Mouse (Mus musculus) MEL (cell line): Measurements from ENCODE around the gene Dapp1. TPM values are rescaled to one million over a fixed set of nuclear protein-coding genes. Genes with fewer than 3 reads are reported as not detected.

Source experiments
- DNase-seq: peaks from one replicate; pipeline ENCODE4 v3.0.0; 2011; ENCODE audit warnings: low read depth, low spot score
- H3K27ac ChIP-seq: 2 replicates; pipeline ENCODE4 v1.5.1; 2012; ENCODE audit warnings: low read depth, mild to moderate bottlenecking, control low read depth, low read length, moderate library complexity; ENCODE audit not compliant: control insufficient read depth
- H3K27me3 ChIP-seq, 2 experiments: fragments of 150-350 bp in 1 of 2; sonication (generic) in 1 of 2; 2 replicates each; pipeline ENCODE4 v1.6.1; 2012; ENCODE audit warnings: low read length in 2 of 2, mild to moderate bottlenecking in 2 of 2, improper control_type of control experiment in 1 of 2, moderate library complexity in 1 of 2; ENCODE audit not compliant: insufficient read depth in 2 of 2, control insufficient read depth in 1 of 2
- H3K36me3 ChIP-seq, 2 experiments: 2 replicates each; pipeline ENCODE4 v1.6.1; 2012 to 2014; ENCODE audit warnings: low read length in 2 of 2, improper control_type of control experiment in 1 of 2, inconsistent platforms in 1 of 2, mild to moderate bottlenecking in 1 of 2; ENCODE audit not compliant: insufficient read depth in 2 of 2, control insufficient read depth in 1 of 2
- H3K4me1 ChIP-seq, 2 experiments: fragments of 150-350 bp in 1 of 2; sonication (generic) in 1 of 2; 2 replicates each; pipeline ENCODE4 v1.6.1; 2012; ENCODE audit warnings: low read length in 2 of 2, improper control_type of control experiment in 1 of 2, mild to moderate bottlenecking in 1 of 2; ENCODE audit not compliant: insufficient read depth in 2 of 2, control insufficient read depth in 1 of 2
- H3K4me3 ChIP-seq, 2 experiments: fragments of 150-350 bp in 1 of 2; sonication (generic) in 1 of 2; 2 replicates each; pipeline ENCODE4 v1.5.1; 2012; ENCODE audit warnings: low read depth in 2 of 2, low read length in 2 of 2, mild to moderate bottlenecking in 2 of 2, moderate library complexity in 2 of 2, control low read depth in 1 of 2, improper control_type of control experiment in 1 of 2; ENCODE audit not compliant: control insufficient read depth in 1 of 2, insufficient read depth in 1 of 2
- H3K79me2 ChIP-seq: 2 replicates; pipeline ENCODE4 v1.6.1; 2012; ENCODE audit warnings: mild to moderate bottlenecking, low read length, moderate library complexity; ENCODE audit not compliant: control insufficient read depth, poor library complexity, insufficient read depth
- H3K9ac ChIP-seq: 2 replicates; pipeline ENCODE4 v1.6.1; 2012; ENCODE audit warnings: low read depth, mild to moderate bottlenecking, control low read depth, low read length, moderate library complexity; ENCODE audit not compliant: control insufficient read depth, poor library complexity, severe bottlenecking
- H3K9me3 ChIP-seq: fragments of 150-350 bp; sonication (generic); replicated peaks from 2 replicates; pipeline ENCODE4 v1.6.1; 2012; ENCODE audit warnings: mild to moderate bottlenecking, low read length, improper control_type of control experiment, moderate library complexity; ENCODE audit not compliant: insufficient read depth
- BHLHE40 ChIP-seq: IDR thresholded peaks from 2 replicates; pipeline ENCODE4 v1.6.1; 2012; ENCODE audit warnings: low read depth, mild to moderate bottlenecking, inconsistent platforms, low read length, improper control_type of control experiment, borderline replicate concordance
- CHD1 ChIP-seq: IDR thresholded peaks from 2 replicates; pipeline ENCODE4 v1.6.1; 2012; ENCODE audit warnings: low read depth, mild to moderate bottlenecking, inconsistent platforms, low read length, improper control_type of control experiment
- CHD2 ChIP-seq: IDR thresholded peaks from 2 replicates; pipeline ENCODE4 v1.6.1; 2011; ENCODE audit warnings: low read length, improper control_type of control experiment
- CTCF ChIP-seq, 3 experiments: IDR thresholded peaks in 2 of 3; conservative IDR thresholded peaks in 1 of 3; 2 replicates each; pipeline ENCODE4 v1.5.1; 2011 to 2012; ENCODE audit warnings: low read length in 3 of 3, low read depth in 2 of 3, mild to moderate bottlenecking in 2 of 3, improper control_type of control experiment in 1 of 3, inconsistent platforms in 1 of 3, mixed read lengths in 1 of 3, moderate library complexity in 1 of 3; ENCODE audit not compliant: control insufficient read depth in 1 of 3, insufficient read depth in 1 of 3, poor library complexity in 1 of 3, severe bottlenecking in 1 of 3
- E2F4 ChIP-seq: IDR thresholded peaks from 2 replicates; pipeline ENCODE4 v1.6.1; 2011; ENCODE audit warnings: low read depth, low read length, improper control_type of control experiment, borderline replicate concordance
- ELF1 ChIP-seq: IDR thresholded peaks from 2 replicates; pipeline ENCODE4 v1.6.1; 2014; ENCODE audit warnings: low read depth, mild to moderate bottlenecking, inconsistent platforms, low read length, improper control_type of control experiment, moderate library complexity
- EP300 ChIP-seq, 2 experiments: IDR thresholded peaks; 2 replicates each; pipeline ENCODE4 v1.6.1; 2011; ENCODE audit warnings: improper control_type of control experiment in 2 of 2, low read length in 2 of 2, low read depth in 1 of 2, mild to moderate bottlenecking in 1 of 2
- ETS1 ChIP-seq: IDR thresholded peaks from 2 replicates; pipeline ENCODE4 v1.6.1; 2012; ENCODE audit warnings: low read depth, mild to moderate bottlenecking, inconsistent platforms, low read length, improper control_type of control experiment, moderate library complexity
- GATA1 ChIP-seq: IDR thresholded peaks from 2 replicates; pipeline ENCODE4 v1.6.1; 2011; ENCODE audit warnings: low read depth, low read length, improper control_type of control experiment
- JUND ChIP-seq: IDR thresholded peaks from 2 replicates; pipeline ENCODE4 v1.6.1; 2011; ENCODE audit warnings: low read depth, mild to moderate bottlenecking, improper control_type of control experiment, low read length
- KAT2A ChIP-seq: conservative IDR thresholded peaks from 2 replicates; pipeline ENCODE4 v1.6.1; 2012; ENCODE audit warnings: low read depth, low read length, improper control_type of control experiment, inconsistent platforms
- MAX ChIP-seq: IDR thresholded peaks from 2 replicates; pipeline ENCODE4 v1.6.1; 2011; ENCODE audit warnings: low read length, improper control_type of control experiment
- MAZ ChIP-seq: IDR thresholded peaks from 2 replicates; pipeline ENCODE4 v1.6.1; 2012; ENCODE audit warnings: low read depth, mild to moderate bottlenecking, inconsistent platforms, low read length, improper control_type of control experiment
- MEF2A ChIP-seq: IDR thresholded peaks from 2 replicates; pipeline ENCODE4 v1.6.1; 2014; ENCODE audit warnings: low read depth, mild to moderate bottlenecking, inconsistent platforms, low read length, improper control_type of control experiment; ENCODE audit not compliant: poor library complexity, insufficient replicate concordance, severe bottlenecking; ENCODE audit errors: extremely low read depth
- MXI1 ChIP-seq: IDR thresholded peaks from 2 replicates; pipeline ENCODE4 v1.6.1; 2011; ENCODE audit warnings: mild to moderate bottlenecking, low read depth, low read length, improper control_type of control experiment
- MYC ChIP-seq: IDR thresholded peaks from 2 replicates; pipeline ENCODE4 v1.6.1; 2011; ENCODE audit warnings: low read depth, mild to moderate bottlenecking, low read length, improper control_type of control experiment, moderate library complexity
- NRF1 ChIP-seq: IDR thresholded peaks from 2 replicates; pipeline ENCODE4 v1.6.1; 2014; ENCODE audit warnings: low read depth, mild to moderate bottlenecking, inconsistent platforms, low read length, improper control_type of control experiment, moderate library complexity; ENCODE audit not compliant: poor library complexity, insufficient read depth, severe bottlenecking
- POLR2A ChIP-seq, 2 experiments: IDR thresholded peaks; 2 replicates each; pipeline ENCODE4 v1.6.1; 2011 to 2012; ENCODE audit warnings: low read length in 2 of 2, mild to moderate bottlenecking in 2 of 2, control low read depth in 1 of 2, improper control_type of control experiment in 1 of 2, low read depth in 1 of 2, moderate library complexity in 1 of 2; ENCODE audit not compliant: control insufficient read depth in 1 of 2, insufficient read depth in 1 of 2, poor library complexity in 1 of 2
- POLR2AphosphoS2 ChIP-seq: IDR thresholded peaks from 2 replicates; pipeline ENCODE4 v1.6.1; 2011; ENCODE audit warnings: low read length, improper control_type of control experiment
- POLR2AphosphoS5 ChIP-seq: IDR thresholded peaks from 2 replicates; pipeline ENCODE4 v1.6.1; 2012; ENCODE audit warnings: low read depth, borderline replicate concordance, mild to moderate bottlenecking, inconsistent platforms, low read length, moderate library complexity, mixed read lengths
- RAD21 ChIP-seq: IDR thresholded peaks from 2 replicates; pipeline ENCODE4 v1.6.1; 2011; ENCODE audit warnings: mild to moderate bottlenecking, low read depth, low read length, improper control_type of control experiment
- SIN3A ChIP-seq: IDR thresholded peaks from 2 replicates; pipeline ENCODE4 v1.6.1; 2012; ENCODE audit warnings: low read length, improper control_type of control experiment, inconsistent platforms
- TBP ChIP-seq: IDR thresholded peaks from 2 replicates; pipeline ENCODE4 v1.8.0; 2011; ENCODE audit warnings: low read depth, low read length, improper control_type of control experiment
- TCF12 ChIP-seq: IDR thresholded peaks from 2 replicates; pipeline ENCODE4 v1.6.1; 2014; ENCODE audit warnings: low read depth, mild to moderate bottlenecking, inconsistent platforms, low read length, improper control_type of control experiment, moderate library complexity
- UBTF ChIP-seq: IDR thresholded peaks from 2 replicates; pipeline ENCODE4 v1.6.1; 2012; ENCODE audit warnings: low read depth, mild to moderate bottlenecking, inconsistent platforms, low read length, improper control_type of control experiment, moderate library complexity, borderline replicate concordance; ENCODE audit not compliant: insufficient read depth
- USF2 ChIP-seq, 2 experiments: IDR thresholded peaks; 2 replicates each; pipeline ENCODE4 v1.6.1; 2011 to 2012; ENCODE audit warnings: improper control_type of control experiment in 2 of 2, low read length in 2 of 2, borderline replicate concordance in 1 of 2, inconsistent platforms in 1 of 2, low read depth in 1 of 2, mild to moderate bottlenecking in 1 of 2; ENCODE audit not compliant: insufficient read depth in 1 of 2
- ZC3H11A ChIP-seq: IDR thresholded peaks from 2 replicates; pipeline ENCODE4 v1.6.1; 2012; ENCODE audit warnings: low read depth, mild to moderate bottlenecking, inconsistent platforms, low read length, improper control_type of control experiment
- ZKSCAN1 ChIP-seq: IDR thresholded peaks from 2 replicates; pipeline ENCODE4 v1.6.1; 2012; ENCODE audit warnings: low read depth, mild to moderate bottlenecking, inconsistent platforms, low read length, improper control_type of control experiment, moderate library complexity
- ZMIZ1 ChIP-seq: IDR thresholded peaks from 2 replicates; pipeline ENCODE4 v1.6.1; 2012; ENCODE audit warnings: low read depth, mild to moderate bottlenecking, inconsistent platforms, low read length, improper control_type of control experiment, moderate library complexity
- ZNF384 ChIP-seq: IDR thresholded peaks from 2 replicates; pipeline ENCODE4 v1.6.1; 2012; ENCODE audit warnings: low read depth, mild to moderate bottlenecking, inconsistent platforms, low read length, improper control_type of control experiment
- polyA plus RNA-seq, 2 experiments: library from polyadenylated mRNA; stranded (reverse) in 1 of 2; unstranded in 1 of 2; fragments of >175 nt in 1 of 2; fragments of >200 nt in 1 of 2; gene quantifications; 2 replicates each; pipeline versions ENCODE4 v1.2.1 to v1.2.4; 2012; ENCODE audit warnings: low replicate concordance in 2 of 2, low read depth in 1 of 2; ENCODE audit not compliant: insufficient read length in 2 of 2, insufficient read depth in 1 of 2, missing spikeins in 1 of 2
- total RNA-seq: library from RNA; depleted of rRNA; stranded (reverse); fragments of 300-350 nt; gene quantifications from 2 replicates; pipeline ENCODE4 v1.2.3, GENCODE M21; 2012

The Dapp1 gene
- total and polyA plus RNA-seq, 3 experiments: 45.7 to 91.5 (median 67.3) TPM

- peaks cover 7 to 12% of the 10 kb centered on the region in 2 experiments for H3K4me1 ChIP-seq
- DNase-seq: no peak
- H3K4me3 ChIP-seq: no peak overlapping the region
- peaks cover 0 to 5% of the 10 kb centered on the region in 2 experiments; a peak in 2 of 4 replicates for H3K36me3 ChIP-seq
- H3K27ac ChIP-seq: no peak overlapping the region
- H3K79me2 ChIP-seq: no peaks in the 10 kb centered on the region
- no peak for TF ChIP-seq CHD2
- no peak for TF ChIP-seq MEF2A
- TF ChIP-seq ZKSCAN1: no peak
- TF ChIP-seq BHLHE40: no peak
- TF ChIP-seq POLR2AphosphoS2: no peak
- no peak for TF ChIP-seq GATA1
- no peak for TF ChIP-seq E2F4
- no peak for TF ChIP-seq MYC
- no peak for TF ChIP-seq CTCF (IDR thresholded peaks at IDR 0.05 in 2 of 3, conservative IDR thresholded peaks at IDR 0.05 in 1 of 3; ENCODE audit: control insufficient read depth in 1 of 3, insufficient read depth in 1 of 3, low read depth in 2 of 3, low read length in 3 of 3, poor library complexity in 1 of 3, severe bottlenecking in 1 of 3)
- TF ChIP-seq ZC3H11A: no peak
- no peak for TF ChIP-seq KAT2A
- no peak for TF ChIP-seq CHD1
- TF ChIP-seq TBP: no peak
- no peak for TF ChIP-seq USF2 (IDR thresholded peaks at IDR 0.05; ENCODE audit: borderline replicate concordance in 1 of 2, insufficient read depth in 1 of 2, low read depth in 1 of 2, low read length in 2 of 2)
- no peak for TF ChIP-seq MAZ
- no peak for TF ChIP-seq MXI1
- no peak for TF ChIP-seq ZMIZ1
- no peak for TF ChIP-seq ZNF384
- TF ChIP-seq POLR2AphosphoS5: no peak
- TF ChIP-seq ETS1: no peak
- no peaks in the 10 kb centered on the region for H3K9me3 ChIP-seq
- no peaks in the 10 kb centered on the region for H3K27me3 ChIP-seq
- H3K9ac ChIP-seq: no peak overlapping the region
These were observed 35.5 kb upstream of the Dapp1 start for GRCm38 (mm10) chr3:138016810-138017209.

GRCm38 (mm10) chr3:138014725-138015124 is 33.4 kb upstream of the Dapp1 start:
- no peak overlapping the region for H3K4me3 ChIP-seq
- no peaks in the 10 kb centered on the region for H3K79me2 ChIP-seq
- no peak for TF ChIP-seq CTCF (IDR thresholded peaks at IDR 0.05 in 2 of 3, conservative IDR thresholded peaks at IDR 0.05 in 1 of 3; ENCODE audit: control insufficient read depth in 1 of 3, insufficient read depth in 1 of 3, low read depth in 2 of 3, low read length in 3 of 3, poor library complexity in 1 of 3, severe bottlenecking in 1 of 3)
- TF ChIP-seq MXI1: no peak
- TF ChIP-seq ELF1: no peak
- TF ChIP-seq JUND: no peak
- TF ChIP-seq SIN3A: no peak
- no peak for TF ChIP-seq ZC3H11A
- TF ChIP-seq RAD21: no peak
- no peak for TF ChIP-seq ZNF384
- peak; percentile 28 to 42; a peak in 1 of 4 replicates for TF ChIP-seq EP300 (IDR thresholded peaks at IDR 0.05; ENCODE audit: low read depth in 1 of 2, low read length in 2 of 2)
- TF ChIP-seq ZMIZ1: no peak
- TF ChIP-seq GATA1: peak; percentile 59
- no peak; the same call in 1 of the 2 replicates for TF ChIP-seq TCF12
- no peak for TF ChIP-seq NRF1
- TF ChIP-seq POLR2A (IDR thresholded peaks at IDR 0.05; ENCODE audit: control insufficient read depth in 1 of 2, insufficient read depth in 1 of 2, low read depth in 1 of 2, low read length in 2 of 2, poor library complexity in 1 of 2): no peak
- no peak for TF ChIP-seq UBTF
- no peak for TF ChIP-seq KAT2A
- TF ChIP-seq CHD2: no peak
- no peak for TF ChIP-seq POLR2AphosphoS5
- no peak for TF ChIP-seq POLR2AphosphoS2
- 0 out of 2 replicates have a peak, but pooled peaks have one; percentile 15 for TF ChIP-seq MAX
- peak; percentile 39 for DNase-seq
- H3K27me3 ChIP-seq: no peaks in the 10 kb centered on the region
- peaks cover 5 to 7% of the 10 kb centered on the region in 2 experiments for H3K4me1 ChIP-seq
- H3K27ac ChIP-seq: no peak overlapping the region
- H3K36me3 ChIP-seq: peaks cover 0 to 3% of the 10 kb centered on the region in 2 experiments; a peak in 2 of 4 replicates
- no peaks in the 10 kb centered on the region for H3K9me3 ChIP-seq
- H3K9ac ChIP-seq: no peak overlapping the region
